Mouse (Mus musculus) kidney, embryonic 14.5 days (tissue): ENCODE data around the gene Rin3. TPM values are rescaled to one million over a fixed set of nuclear protein-coding genes. Genes with fewer than 3 reads are reported as not detected.

Experiments used
- ATAC-seq: fragments of 200-750 bp; cut with Nextera tagmentation; 2 replicates; pipeline ENCODE4 v1.8.0; 2017; ENCODE audit warnings: moderate number of reproducible peaks, mild to moderate bottlenecking, moderate TSS enrichment, moderate library complexity; ENCODE audit not compliant: low FRiP score, low TSS enrichment
- H3K27ac ChIP-seq: fragments of 300-500 bp; sonication (generic); 2 replicates; pipeline ENCODE4 v1.5.1; 2014; ENCODE audit warnings: low read depth, mild to moderate bottlenecking, low read length, moderate library complexity, mixed read lengths
- H3K27me3 ChIP-seq: fragments of 300-500 bp; sonication (generic); 2 replicates; pipeline ENCODE4 v1.6.1; 2014; ENCODE audit warnings: mild to moderate bottlenecking, low read length; ENCODE audit not compliant: control insufficient read depth, insufficient read depth
- H3K36me3 ChIP-seq: fragments of 300-500 bp; sonication (generic); 2 replicates; pipeline ENCODE4 v1.6.1; 2014; ENCODE audit warnings: low read length, mixed read lengths; ENCODE audit not compliant: control insufficient read depth, insufficient read depth
- H3K4me1 ChIP-seq: fragments of 300-500 bp; sonication (generic); 2 replicates; pipeline ENCODE4 v1.6.1; 2014; ENCODE audit warnings: low read length, mixed read lengths; ENCODE audit not compliant: control insufficient read depth, insufficient read depth
- H3K4me2 ChIP-seq: fragments of 300-500 bp; sonication (generic); replicated peaks from 2 replicates; pipeline ENCODE4 v1.6.1; 2014; ENCODE audit warnings: low read depth, mild to moderate bottlenecking, low read length
- H3K4me3 ChIP-seq: fragments of 300-500 bp; sonication (generic); 2 replicates; pipeline ENCODE4 v1.5.1; 2014; ENCODE audit warnings: mild to moderate bottlenecking, low read length
- H3K9ac ChIP-seq: fragments of 300-500 bp; sonication (generic); 2 replicates; pipeline ENCODE4 v1.6.1; 2014; ENCODE audit warnings: low read depth, mild to moderate bottlenecking, low read length, moderate library complexity
- H3K9me3 ChIP-seq: fragments of 300-500 bp; sonication (generic); 2 replicates; pipeline ENCODE4 v1.6.1; 2016; ENCODE audit warnings: low read length; ENCODE audit not compliant: control insufficient read depth
- WGBS: fragments of 180-500 bp; shearing (Covaris S2); extraction: QIAGEN DNeasy Blood & Tissue Kit; methylation state at CpG from one replicate; pipeline ENCODE4 v1.1.7; 2014; 5-methylcytosine and 5-hydroxymethylcytosine counted together
- polyA plus RNA-seq: library from polyadenylated mRNA; unstranded; fragments of >200 nt; fragmentation: Nextera tagmentation; extraction: Ambion mirVana; gene quantifications from 2 replicates; pipeline ENCODE4 v1.2.1, GENCODE M21; 2014

The Rin3 gene
- polyA plus RNA-seq, 1 experiment from 2014 or later = 9.2 TPM

DNA sequence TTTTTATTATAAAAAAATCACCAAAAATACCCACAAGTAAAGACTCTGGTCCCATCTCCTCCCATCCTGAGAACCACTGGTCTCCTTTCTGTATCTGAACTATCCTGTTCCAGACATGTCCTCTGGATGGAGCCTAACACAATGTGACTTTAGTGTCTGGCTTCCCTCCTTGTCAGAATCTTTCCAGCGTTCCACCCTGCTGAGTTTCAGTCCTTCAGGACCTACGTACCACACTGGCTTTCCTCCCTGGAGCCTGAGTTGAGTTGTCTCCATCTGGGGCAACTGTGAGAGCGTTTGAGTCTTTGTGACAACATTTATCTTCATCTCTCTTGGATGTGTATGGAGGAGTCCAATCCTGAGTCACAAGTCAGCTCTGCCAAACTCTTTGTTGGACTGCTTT is 30.9 kb upstream of the Rin3 start:
- Histone ChIP-seq H3K9ac (no peak overlapping the region), H3K4me1 (no peaks in the 10 kb centered on the region), H3K36me3 (no peaks in the 10 kb centered on the region), H3K9me3 (no peaks in the 10 kb centered on the region), H3K27me3 (no peaks in the 10 kb centered on the region), H3K27ac (no peak overlapping the region), H3K4me3 (no peak overlapping the region), H3K4me2 (no peak overlapping the region)
- WGBS = 69% methylated on average over 3 of the region's 3 CpGs
- ATAC-seq = no peak

- H3K9me3 ChIP-seq = no peaks in the 10 kb centered on the region
- H3K27me3 ChIP-seq = no peaks in the 10 kb centered on the region
- no peak overlapping the region for H3K9ac ChIP-seq
- no peak overlapping the region for H3K4me2 ChIP-seq
- no peak overlapping the region for H3K27ac ChIP-seq
- no peaks in the 10 kb centered on the region for H3K36me3 ChIP-seq
- no peak for ATAC-seq
- H3K4me1 ChIP-seq = no peaks in the 10 kb centered on the region
- no peak overlapping the region for H3K4me3 ChIP-seq
- WGBS = 52% methylated on average over 1 of the region's 1 CpGs
These were observed 30.3 kb upstream of the Rin3 start for GRCm38 (mm10) chr12:102252525-102252924.

DNA sequence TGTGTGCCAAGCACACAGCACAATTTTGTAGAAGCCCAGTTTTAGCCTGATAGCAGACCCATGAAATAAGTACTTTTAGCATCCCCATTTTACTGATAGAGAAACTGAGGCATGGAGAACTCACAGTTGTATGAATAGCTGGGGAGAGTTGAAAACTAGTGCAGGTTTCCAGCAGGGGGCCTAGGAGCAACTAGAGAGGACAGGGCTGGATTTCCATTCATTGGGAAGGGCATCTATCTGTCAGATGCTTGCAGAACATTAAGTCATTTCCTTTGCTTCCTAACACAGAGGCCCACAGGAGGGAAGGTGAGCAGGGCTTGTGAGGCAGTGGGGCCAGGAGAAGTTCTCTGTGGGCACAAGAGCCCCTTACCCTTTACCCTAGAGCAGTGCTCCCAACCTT is 27.8 kb upstream of the Rin3 start:
- Histone ChIP-seq H3K27ac (no peak overlapping the region), H3K4me1 (no peaks in the 10 kb centered on the region), H3K4me3 (no peak overlapping the region), H3K9ac (no peak overlapping the region), H3K27me3 (no peaks in the 10 kb centered on the region), H3K36me3 (no peaks in the 10 kb centered on the region), H3K4me2 (no peak overlapping the region), H3K9me3 (no peaks in the 10 kb centered on the region)
- ATAC-seq = no peak

DNA sequence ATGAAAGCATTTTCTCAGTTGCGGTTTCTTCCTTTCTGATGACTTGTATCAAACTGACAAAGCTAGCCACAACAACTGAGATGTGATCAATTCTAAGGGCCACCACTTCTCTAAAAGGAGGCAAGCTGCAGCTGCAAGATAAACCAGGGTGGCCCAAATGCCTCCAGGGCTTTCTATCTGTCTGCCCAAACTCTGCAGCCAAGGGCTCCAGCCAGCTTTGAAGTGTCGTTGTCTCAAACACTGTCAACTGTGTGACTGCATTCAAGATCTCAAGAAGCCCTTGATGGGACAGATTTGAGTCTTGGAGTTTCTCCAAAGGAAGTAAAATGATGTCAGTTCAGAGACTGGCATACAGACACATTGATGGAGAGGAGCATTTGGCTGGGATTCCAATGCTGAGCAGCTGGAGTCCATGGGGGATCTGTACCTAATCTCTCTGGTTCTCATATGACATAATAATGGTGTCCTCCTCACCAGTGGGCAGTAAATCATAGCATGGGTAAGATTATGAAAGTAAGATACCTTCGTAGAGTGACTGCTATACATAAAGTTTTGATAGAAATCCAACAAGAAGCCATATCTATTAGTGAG is 24.2 kb upstream of the Rin3 start:
- Histone ChIP-seq H3K4me3 (no peak overlapping the region), H3K9ac (no peak overlapping the region), H3K36me3 (no peaks in the 10 kb centered on the region), H3K4me2 (no peak overlapping the region), H3K27ac (no peak overlapping the region), H3K4me1 (peaks cover 8% of the 10 kb centered on the region; the same call in 1 of the 2 replicates), H3K27me3 (no peaks in the 10 kb centered on the region), H3K9me3 (no peaks in the 10 kb centered on the region)
- ATAC-seq = no peak
- WGBS = 78% methylated on average over 3 of the region's 3 CpGs

GRCm38 (mm10) chr12:102261933-102262396 is 20.9 kb upstream of the Rin3 start:
- peak; percentile 70; the same call in 1 of the 2 replicates for ATAC-seq
- 27% methylated on average over 8 of the region's 8 CpGs for WGBS

GRCm38 (mm10) chr12:102262809-102263208 is 20.0 kb upstream of the Rin3 start:
- Histone ChIP-seq H3K27ac (no peak overlapping the region), H3K9me3 (no peaks in the 10 kb centered on the region), H3K27me3 (no peaks in the 10 kb centered on the region), H3K4me1 (peaks cover 8% of the 10 kb centered on the region; the same call in 1 of the 2 replicates), H3K4me2 (no peak overlapping the region), H3K36me3 (no peaks in the 10 kb centered on the region), H3K9ac (no peak overlapping the region), H3K4me3 (no peak overlapping the region)
- 98% methylated on average over 2 of the region's 2 CpGs for WGBS
- ATAC-seq = no peak

More at GRCm38 (mm10) chr12:102261933-102262396, 20.9 kb upstream of the Rin3 start:
- Histone ChIP-seq H3K9ac (no peak overlapping the region), H3K36me3 (no peaks in the 10 kb centered on the region), H3K4me3 (no peak overlapping the region), H3K27me3 (no peaks in the 10 kb centered on the region), H3K9me3 (no peaks in the 10 kb centered on the region), H3K4me1 (peaks cover 8% of the 10 kb centered on the region; the same call in 1 of the 2 replicates), H3K27ac (no peak overlapping the region), H3K4me2 (no peak overlapping the region)

DNA sequence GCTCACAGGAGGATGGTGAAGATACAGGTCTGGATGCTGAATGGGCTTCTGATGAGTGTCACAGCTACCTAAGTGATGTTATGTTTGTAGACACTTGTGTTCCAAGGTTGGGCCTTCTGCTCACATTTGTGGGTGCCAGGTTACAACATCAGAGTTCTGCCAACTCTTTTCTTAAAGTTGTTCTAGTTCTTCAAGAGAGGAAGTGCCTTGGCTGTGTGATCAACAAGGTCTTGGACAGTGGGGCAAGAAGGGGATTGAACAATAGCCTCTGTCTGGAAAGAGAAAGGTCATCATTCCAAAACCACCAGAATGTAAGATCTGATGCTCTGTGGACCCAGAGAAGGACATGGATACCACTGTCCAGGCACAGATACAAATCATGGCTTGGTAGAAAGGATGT is 19.6 kb upstream of the Rin3 start:
- Histone ChIP-seq H3K4me1 (peaks cover 8% of the 10 kb centered on the region; the same call in 1 of the 2 replicates), H3K36me3 (no peaks in the 10 kb centered on the region), H3K27ac (no peak overlapping the region), H3K4me2 (no peak overlapping the region), H3K27me3 (no peaks in the 10 kb centered on the region), H3K4me3 (no peak overlapping the region), H3K9me3 (no peaks in the 10 kb centered on the region), H3K9ac (no peak overlapping the region)
- ATAC-seq = no peak

DNA sequence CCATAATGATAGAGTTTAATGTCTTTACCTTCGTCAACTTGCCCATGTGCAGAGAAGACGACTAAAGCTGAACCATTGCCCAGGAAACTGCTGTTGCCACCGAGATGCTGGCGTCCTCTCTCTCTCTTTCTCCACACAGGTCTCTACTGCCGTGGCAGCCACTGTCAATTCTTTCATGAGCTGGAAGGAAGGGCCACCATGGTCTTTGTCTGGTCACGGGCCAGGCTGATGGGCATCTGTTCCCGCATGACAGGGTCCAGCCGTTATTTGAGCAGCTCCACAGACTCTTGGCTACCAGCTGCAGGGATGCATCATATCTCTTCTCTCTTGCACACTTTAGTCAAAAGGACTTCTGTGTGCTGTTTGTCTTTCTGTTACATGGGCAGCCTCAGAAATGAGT is 16.4 kb upstream of the Rin3 start:
- 89% methylated on average over 8 of the region's 8 CpGs for WGBS
- no peak overlapping the region for H3K4me3 ChIP-seq
- ATAC-seq = no peak

DNA sequence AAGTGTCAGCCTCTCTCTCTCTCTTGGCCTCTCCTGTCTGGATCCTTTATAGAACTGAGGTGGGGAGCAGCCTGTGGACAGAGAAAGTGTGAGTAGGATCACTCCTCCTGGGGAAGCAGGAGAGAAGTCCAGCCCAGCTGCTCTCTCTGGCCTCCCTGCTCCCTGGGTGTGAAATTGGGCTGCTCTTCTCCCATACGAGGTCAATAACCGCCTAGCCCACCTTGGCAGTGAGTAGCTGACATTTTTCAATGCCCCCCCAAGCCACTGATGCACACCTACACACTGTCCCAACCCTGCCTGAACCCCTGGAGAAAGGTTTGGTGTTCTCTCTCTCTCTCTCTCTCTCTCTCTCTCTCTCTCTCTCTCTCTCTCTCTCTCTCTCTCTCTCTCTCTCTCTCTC is 13.7 kb upstream of the Rin3 start:
- Histone ChIP-seq H3K36me3 (no peaks in the 10 kb centered on the region), H3K9ac (no peak overlapping the region), H3K9me3 (no peaks in the 10 kb centered on the region), H3K27ac (no peak overlapping the region), H3K27me3 (no peaks in the 10 kb centered on the region), H3K4me2 (no peak overlapping the region), H3K4me1 (peaks cover 9% of the 10 kb centered on the region), H3K4me3 (no peak overlapping the region)
- ATAC-seq = no peak
- 48% methylated on average over 2 of the region's 2 CpGs for WGBS

More for the DNA sequence above, 16.4 kb upstream of the Rin3 start:
- Histone ChIP-seq H3K27me3 (no peaks in the 10 kb centered on the region), H3K4me1 (peaks cover 14% of the 10 kb centered on the region), H3K36me3 (no peaks in the 10 kb centered on the region), H3K9ac (no peak overlapping the region), H3K4me2 (no peak overlapping the region), H3K27ac (no peak overlapping the region), H3K9me3 (no peaks in the 10 kb centered on the region)
